Comparison of ENCODE assay signal across 17 mouse cellular contexts in the genomic region with DNA sequence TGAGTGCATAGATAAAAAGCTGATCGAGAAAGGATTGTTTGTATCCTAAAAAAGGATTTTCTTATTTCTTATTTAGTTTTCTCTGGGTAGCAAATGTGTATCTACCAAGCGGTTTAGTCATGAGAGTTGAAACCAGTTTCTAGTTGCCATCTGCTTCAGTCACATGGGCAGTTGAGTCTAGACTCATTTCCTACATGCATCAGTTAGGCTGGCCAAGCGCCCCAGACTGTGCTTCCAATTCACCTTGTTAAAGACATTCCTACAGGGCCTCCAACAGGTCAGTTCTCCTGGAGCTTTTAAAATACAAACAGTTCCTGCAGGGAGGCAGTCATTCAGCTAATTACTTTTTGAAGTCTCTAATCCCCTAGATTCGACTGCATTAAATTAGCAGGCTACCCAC.
A peak's percentile ranks its signal among the peaks of the same experiment; 100 is the strongest.
DNase-seq lines count a peak whose midpoint lies in the region; ATAC-seq and TF ChIP-seq lines count a peak whose summit lies in the region.
"Had no signal": no experiment of that assay in that cellular context is flagged by ENCODE, and none has a peak within 500 bp of the region (broad histone marks: within the 10 kb centered on the region; RNA-seq: fewer than 3 reads in every experiment).

No protein-coding gene starts in this region.

- 31% methylated on average over 4 of the region's 4 CpGs for WGBS in forebrain, embryonic 11.5 days
- 35% methylated on average over 4 of the region's 4 CpGs for WGBS in forebrain, embryonic 15.5 days
- WGBS in hindbrain, postnatal 0 days: 45% methylated on average over 4 of the region's 4 CpGs
- 47% methylated on average over 4 of the region's 4 CpGs for WGBS in hindbrain, embryonic 16.5 days
- WGBS in intestine, embryonic 16.5 days: 63% methylated on average over 4 of the region's 4 CpGs

- H3K9me3 ChIP-seq in forebrain, embryonic 11.5 days (ENCODE audit: control insufficient read depth, low read length): no peaks in the 10 kb centered on the region
- H3K9me3 ChIP-seq in forebrain, embryonic 15.5 days: no peaks in the 10 kb centered on the region
- no peaks in the 10 kb centered on the region for H3K9me3 ChIP-seq in hindbrain, postnatal 0 days (ENCODE audit: low read length)
- no peaks in the 10 kb centered on the region for H3K9me3 ChIP-seq in hindbrain, embryonic 16.5 days (ENCODE audit: control insufficient read depth, low read length)
- no peaks in the 10 kb centered on the region for H3K9me3 ChIP-seq in intestine, embryonic 16.5 days (ENCODE audit: control insufficient read depth, low read length)
- H3K9me3 ChIP-seq: embryonic facial prominence, embryonic 12.5 days; kidney, embryonic 15.5 days; liver, embryonic 13.5 days; neural tube, embryonic 13.5 days had no signal

- H3K4me2 ChIP-seq in forebrain, embryonic 11.5 days (ENCODE audit: low read depth, low read length, severe bottlenecking): no peak overlapping the region
- H3K4me2 ChIP-seq in forebrain, embryonic 15.5 days (replicated peaks): no peak overlapping the region
- no peak overlapping the region for H3K4me2 ChIP-seq in hindbrain, postnatal 0 days (ENCODE audit: low read depth, low read length)
- H3K4me2 ChIP-seq in hindbrain, embryonic 16.5 days (ENCODE audit: low read length): no peak overlapping the region
- H3K4me2 ChIP-seq in intestine, embryonic 16.5 days (ENCODE audit: low read depth, low read length): no peak overlapping the region
- H3K4me2 ChIP-seq: embryonic facial prominence, embryonic 12.5 days; hindbrain, embryonic 14.5 days; kidney, embryonic 15.5 days; liver, embryonic 13.5 days; neural tube, embryonic 13.5 days had no signal

- ATAC-seq in forebrain, embryonic 11.5 days (replicated peaks; ENCODE audit: low FRiP score): 0 out of 2 replicates have a peak, but pooled peaks have one; percentile 56
- ATAC-seq in forebrain, embryonic 15.5 days (replicated peaks): no peak
- no peak for ATAC-seq in hindbrain, postnatal 0 days
- no peak for ATAC-seq in hindbrain, embryonic 16.5 days
- no peak for ATAC-seq in intestine, embryonic 16.5 days
- ATAC-seq: forebrain, embryonic 16.5 days had no signal

- H3K4me3 ChIP-seq in forebrain, embryonic 11.5 days (ENCODE audit: low read depth, low read length): no peak overlapping the region
- no peak overlapping the region for H3K4me3 ChIP-seq in forebrain, embryonic 15.5 days
- no peak overlapping the region for H3K4me3 ChIP-seq in hindbrain, postnatal 0 days (ENCODE audit: low read length)
- no peak overlapping the region for H3K4me3 ChIP-seq in hindbrain, embryonic 16.5 days (ENCODE audit: low read length)
- H3K4me3 ChIP-seq in intestine, embryonic 16.5 days (ENCODE audit: low read length): no peak overlapping the region
- H3K4me3 ChIP-seq: embryonic facial prominence, embryonic 12.5 days; kidney, embryonic 15.5 days; liver, embryonic 13.5 days; neural tube, embryonic 13.5 days had no signal

- H3K27ac ChIP-seq in forebrain, embryonic 11.5 days (ENCODE audit: low read depth, low read length): no peak overlapping the region
- H3K27ac ChIP-seq in forebrain, embryonic 15.5 days (replicated peaks): no peak overlapping the region
- H3K27ac ChIP-seq in hindbrain, postnatal 0 days: no peak overlapping the region
- no peak overlapping the region for H3K27ac ChIP-seq in hindbrain, embryonic 16.5 days (ENCODE audit: low read depth, low read length)
- H3K27ac ChIP-seq in intestine, embryonic 16.5 days (ENCODE audit: low read length): no peak overlapping the region
- H3K27ac ChIP-seq: embryonic facial prominence, embryonic 12.5 days; hindbrain, embryonic 14.5 days; kidney, embryonic 15.5 days; liver, embryonic 13.5 days; neural tube, embryonic 13.5 days had no signal

- no peak overlapping the region for H3K9ac ChIP-seq in forebrain, embryonic 11.5 days (ENCODE audit: low read length)
- no peak overlapping the region for H3K9ac ChIP-seq in forebrain, embryonic 15.5 days (replicated peaks)
- H3K9ac ChIP-seq in hindbrain, postnatal 0 days (replicated peaks; ENCODE audit: low read length): no peak overlapping the region
- H3K9ac ChIP-seq in hindbrain, embryonic 16.5 days (ENCODE audit: low read depth, low read length): no peak overlapping the region
- no peak overlapping the region for H3K9ac ChIP-seq in intestine, embryonic 16.5 days (ENCODE audit: low read depth, low read length)
- H3K9ac ChIP-seq: embryonic facial prominence, embryonic 12.5 days; hindbrain, embryonic 14.5 days; kidney, embryonic 15.5 days; liver, embryonic 13.5 days; neural tube, embryonic 13.5 days had no signal

- H3K4me1 ChIP-seq in forebrain, embryonic 11.5 days (replicated peaks; ENCODE audit: control insufficient read depth, insufficient read depth, low read length): no peaks in the 10 kb centered on the region
- peaks cover 21% of the 10 kb centered on the region for H3K4me1 ChIP-seq in forebrain, embryonic 15.5 days
- H3K4me1 ChIP-seq in hindbrain, postnatal 0 days (ENCODE audit: insufficient read depth, low read length): 0 out of 2 replicates have a peak, but pooled peaks cover 4% of the 10 kb centered on the region
- no peaks in the 10 kb centered on the region for H3K4me1 ChIP-seq in hindbrain, embryonic 16.5 days (ENCODE audit: control insufficient read depth, insufficient read depth, low read depth, low read length)
- no peaks in the 10 kb centered on the region for H3K4me1 ChIP-seq in intestine, embryonic 16.5 days (ENCODE audit: control insufficient read depth, insufficient read depth, low read length)
- H3K4me1 ChIP-seq: embryonic facial prominence, embryonic 12.5 days; kidney, embryonic 15.5 days; liver, embryonic 13.5 days had no signal

- DNase-seq in forebrain, embryonic 11.5 days (ENCODE audit: low spot score): peak; percentile 61
- peak; percentile 31 for DNase-seq in hindbrain, postnatal 0 days (ENCODE audit: low spot score)
- DNase-seq in cerebellum, postnatal 14 days: peak; percentile 69 to 76
- no peak for DNase-seq in T-cell, adult 2 months (ENCODE audit: low spot score)
- DNase-seq in ovary, postnatal 10 days (ENCODE audit: low spot score): no peak
- DNase-seq: B cell, adult 2 months; liver, embryonic 13.5 days; midbrain, embryonic 14.5 days; right cerebral cortex, postnatal 14 days had no signal

- H3K27me3 ChIP-seq in forebrain, embryonic 11.5 days (ENCODE audit: control insufficient read depth, insufficient read depth, low read length): no peaks in the 10 kb centered on the region
- no peaks in the 10 kb centered on the region for H3K27me3 ChIP-seq in forebrain, embryonic 15.5 days
- no peaks in the 10 kb centered on the region for H3K27me3 ChIP-seq in hindbrain, postnatal 0 days (ENCODE audit: insufficient read depth, low read length)
- no peaks in the 10 kb centered on the region for H3K27me3 ChIP-seq in hindbrain, embryonic 16.5 days (replicated peaks; ENCODE audit: control insufficient read depth, insufficient read depth, low read length)
- H3K27me3 ChIP-seq in intestine, embryonic 16.5 days (replicated peaks; ENCODE audit: control insufficient read depth, insufficient read depth, low read length): no peaks in the 10 kb centered on the region
- H3K27me3 ChIP-seq: embryonic facial prominence, embryonic 12.5 days; kidney, embryonic 15.5 days; liver, embryonic 13.5 days; neural tube, embryonic 13.5 days had no signal

- no peaks in the 10 kb centered on the region for H3K36me3 ChIP-seq in forebrain, embryonic 11.5 days (ENCODE audit: control insufficient read depth, insufficient read depth, low read length)
- peaks cover 2% of the 10 kb centered on the region; the same call in 1 of the 2 replicates for H3K36me3 ChIP-seq in forebrain, embryonic 15.5 days
- no peaks in the 10 kb centered on the region for H3K36me3 ChIP-seq in hindbrain, postnatal 0 days (ENCODE audit: insufficient read depth, low read length)
- H3K36me3 ChIP-seq in hindbrain, embryonic 16.5 days (ENCODE audit: control insufficient read depth, insufficient read depth, low read length): no peaks in the 10 kb centered on the region
- no peaks in the 10 kb centered on the region for H3K36me3 ChIP-seq in intestine, embryonic 16.5 days (ENCODE audit: control insufficient read depth, insufficient read depth, low read length)
- H3K36me3 ChIP-seq: embryonic facial prominence, embryonic 12.5 days; kidney, embryonic 15.5 days; liver, embryonic 13.5 days had no signal

- no peak for TF ChIP-seq CTCF in hindbrain, postnatal 0 days (IDR thresholded peaks at IDR 0.05; ENCODE audit: low read depth)

Comparison
In these comparisons a context has a peak if more than half of its experiments do, and no peak if none do; other contexts are left out.
1. DNase-seq: peak in forebrain, embryonic 11.5 days (single experiment), hindbrain, postnatal 0 days (single experiment) and cerebellum, postnatal 14 days (2 of 2); none in T-cell, adult 2 months (single experiment) and ovary, postnatal 10 days (single experiment).